Comparison of ENCODE assay signal across 8 mouse cellular contexts in the genomic region with DNA sequence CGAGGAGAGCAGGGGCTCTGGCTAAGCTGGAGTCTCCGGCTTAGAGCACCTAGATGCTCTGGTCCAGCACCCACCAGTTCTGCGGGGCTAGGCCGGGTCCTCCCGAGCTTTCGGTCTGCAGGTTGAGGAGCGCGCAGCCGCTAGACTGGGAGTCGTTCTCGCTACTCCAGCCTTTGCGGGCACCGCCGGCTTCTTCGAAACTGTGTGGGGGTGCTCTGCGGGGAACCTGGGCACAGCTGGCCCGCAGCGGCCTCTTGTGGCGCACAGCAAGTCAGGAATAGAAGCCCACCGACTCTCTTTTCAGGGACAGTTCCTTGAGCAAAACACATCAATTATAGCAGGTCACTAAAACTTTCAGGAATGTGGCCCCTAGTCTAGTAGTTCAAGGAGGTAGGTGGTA. TPM values are rescaled to one million over a fixed set of nuclear protein-coding genes. Genes with fewer than 3 reads are reported as not detected.
DNase-seq lines count a peak whose midpoint lies in the region; ATAC-seq and TF ChIP-seq lines count a peak whose summit lies in the region.

No protein-coding gene starts in this region.

- H3K9ac ChIP-seq in kidney, embryonic 14.5 days (ENCODE audit: low read depth, low read length): peak overlapping the region; percentile 42; the same call in 1 of the 2 replicates
- H3K9ac ChIP-seq in liver, embryonic 11.5 days (ENCODE audit: low read depth, low read length): no peak overlapping the region

- H3K27me3 ChIP-seq in kidney, embryonic 14.5 days (ENCODE audit: control insufficient read depth, insufficient read depth, low read length): peaks cover 41% of the 10 kb centered on the region
- peaks cover 72% of the 10 kb centered on the region for H3K27me3 ChIP-seq in liver, embryonic 11.5 days (replicated peaks; ENCODE audit: control insufficient read depth, insufficient read depth, low read length)
- H3K27me3 ChIP-seq in small intestine, adult 2 months (ENCODE audit: control insufficient read depth, insufficient read depth, low read length): peaks cover 37% of the 10 kb centered on the region

- 1% methylated on average over 20 of the region's 20 CpGs for WGBS in kidney, embryonic 14.5 days
- 4% methylated on average over 20 of the region's 20 CpGs for WGBS in liver, embryonic 11.5 days
- 3% methylated on average over 20 of the region's 20 CpGs for WGBS in small intestine, adult 2 months

- peaks cover 10% of the 10 kb centered on the region; the same call in 1 of the 2 replicates for H3K4me1 ChIP-seq in kidney, embryonic 14.5 days (ENCODE audit: control insufficient read depth, insufficient read depth, low read length)
- peaks cover 2% of the 10 kb centered on the region; the same call in 1 of the 2 replicates for H3K4me1 ChIP-seq in bone marrow macrophage, adult 2 months (ENCODE audit: control insufficient read depth, insufficient read depth, low read length)
- H3K4me1 ChIP-seq in liver, embryonic 11.5 days (replicated peaks; ENCODE audit: control insufficient read depth, insufficient read depth, low read length): peaks cover 10% of the 10 kb centered on the region
- peaks cover 19% of the 10 kb centered on the region for H3K4me1 ChIP-seq in small intestine, adult 2 months (ENCODE audit: control insufficient read depth, insufficient read depth, insufficient read length, low read length)

- no peak for DNase-seq in kidney, adult 8-10 months
- DNase-seq in heart, postnatal 10 days: peak; percentile 55 to 56
- no peak for DNase-seq in liver, embryonic 11.5 days (ENCODE audit: low spot score)
- DNase-seq in frontal cortex, adult 2 months (ENCODE audit: extremely low spot score in 1 of 2, low spot score in 1 of 2): no peak

- ATAC-seq in kidney, embryonic 14.5 days (ENCODE audit: low FRiP score, low TSS enrichment): no peak
- ATAC-seq in liver, embryonic 11.5 days (replicated peaks; ENCODE audit: low FRiP score): no peak
- no peak for ATAC-seq in cerebellum, adult (ENCODE audit: insufficient number of reproducible peaks, low FRiP score, low TSS enrichment)

- H3K9me3 ChIP-seq in kidney, embryonic 14.5 days (ENCODE audit: control insufficient read depth, low read length): no peaks in the 10 kb centered on the region
- H3K9me3 ChIP-seq in liver, embryonic 11.5 days (ENCODE audit: control insufficient read depth, low read length): no peaks in the 10 kb centered on the region

- no peaks in the 10 kb centered on the region for H3K36me3 ChIP-seq in kidney, embryonic 14.5 days (ENCODE audit: control insufficient read depth, insufficient read depth, low read length)
- no peaks in the 10 kb centered on the region for H3K36me3 ChIP-seq in liver, embryonic 11.5 days (ENCODE audit: control insufficient read depth, insufficient read depth, low read length)
- H3K36me3 ChIP-seq in small intestine, adult 2 months (ENCODE audit: control insufficient read depth, insufficient read depth, low read length): no peaks in the 10 kb centered on the region

- no peak overlapping the region for H3K27ac ChIP-seq in kidney, embryonic 14.5 days (ENCODE audit: low read depth, low read length)
- H3K27ac ChIP-seq in bone marrow macrophage, adult 2 months (ENCODE audit: insufficient read depth, low read depth, low read length): no peak overlapping the region
- H3K27ac ChIP-seq in liver, embryonic 11.5 days (ENCODE audit: low read depth, low read length): no peak overlapping the region
- no peak overlapping the region for H3K27ac ChIP-seq in small intestine, adult 2 months (ENCODE audit: insufficient read depth, low read depth, low read length)

- TF ChIP-seq CTCF in bone marrow macrophage, adult 2 months (IDR thresholded peaks at IDR 0.05; ENCODE audit: low read depth, low read length): peak; percentile 17; the same call in 1 of the 2 replicates
- TF ChIP-seq CTCF in small intestine, adult 2 months (IDR thresholded peaks at IDR 0.05; ENCODE audit: extremely low read depth, insufficient read length, insufficient replicate concordance, low read depth, low read length): peak; percentile 50; the same call in 1 of the 2 replicates

- peak overlapping the region; percentile 36 for H3K4me3 ChIP-seq in kidney, embryonic 14.5 days (ENCODE audit: low read length)
- H3K4me3 ChIP-seq in bone marrow macrophage, adult 2 months (ENCODE audit: insufficient read depth, low read length): no peak overlapping the region; the same call in 1 of the 2 replicates
- H3K4me3 ChIP-seq in liver, embryonic 11.5 days (ENCODE audit: low read depth, low read length): peak overlapping the region; percentile 25
- peak overlapping the region; percentile 32 for H3K4me3 ChIP-seq in small intestine, adult 2 months (ENCODE audit: low read depth, low read length)

- TF ChIP-seq POLR2A in bone marrow macrophage, adult 2 months (IDR thresholded peaks at IDR 0.05; ENCODE audit: borderline replicate concordance, low read depth, low read length): no peak
- no peak for TF ChIP-seq POLR2A in small intestine, adult 2 months (IDR thresholded peaks at IDR 0.05; ENCODE audit: low read depth, low read length)

- intact Hi-C loops in heart, postnatal 10 days (cut with DNase I): no loop called here

- peak overlapping the region; percentile 59 for H3K4me2 ChIP-seq in kidney, embryonic 14.5 days (replicated peaks; ENCODE audit: low read depth, low read length)
- H3K4me2 ChIP-seq in liver, embryonic 11.5 days: peak overlapping the region; percentile 38

RNA-seq across cellular contexts. Expression of a gene that starts 3.5 kb away (rescaled TPM):
- 3.5 and 5.3 TPM in 2 replicates for polyA plus RNA-seq in kidney, embryonic 14.5 days (2014; fragmentation: Nextera tagmentation; extraction: Ambion mirVana)
- 0.47 and 1.3 TPM in 2 replicates for polyA plus RNA-seq in bone marrow macrophage, adult 2 months (2012; ENCODE audit: insufficient read depth, insufficient read length, missing spikeins)
- total RNA-seq in heart, postnatal 10 days (2021): 10 to 100 TPM; 51.9 to 57.2 TPM
- 1.8 and 1.9 TPM in 2 replicates for polyA plus RNA-seq in liver, embryonic 11.5 days (2014; fragmentation: Nextera tagmentation; extraction: Ambion mirVana)
- 35.1 and 45.3 TPM in 2 replicates for polyA plus RNA-seq in small intestine, adult 2 months (2012; rRNA removed)
- polyA plus RNA-seq in frontal cortex, adult 2 months (2012; rRNA removed): 15.8 and 15.9 TPM in 2 replicates

RNA-seq across cellular contexts. Expression of a gene that starts 4.3 kb away (rescaled TPM):
- polyA plus RNA-seq in kidney, embryonic 14.5 days (2014; fragmentation: Nextera tagmentation; extraction: Ambion mirVana): 0.09 and 0.24 TPM in 2 replicates
- 0.21 TPM in 1 of 2 replicates, not detected in the other for polyA plus RNA-seq in bone marrow macrophage, adult 2 months (2012; ENCODE audit: insufficient read depth, insufficient read length, missing spikeins)
- total RNA-seq in heart, postnatal 10 days (2021): 1 to 10 TPM; 2.2 to 2.6 TPM
- not detected in 2 replicates for polyA plus RNA-seq in liver, embryonic 11.5 days (2014; fragmentation: Nextera tagmentation; extraction: Ambion mirVana)
- polyA plus RNA-seq in small intestine, adult 2 months (2012; rRNA removed): 0.08 and 0.30 TPM in 2 replicates
- polyA plus RNA-seq in frontal cortex, adult 2 months (2012; rRNA removed): 2.6 and 3.5 TPM in 2 replicates

RNA-seq across cellular contexts. Expression of a gene that starts 10.8 kb away (rescaled TPM):
- polyA plus RNA-seq in kidney, embryonic 14.5 days (2014; fragmentation: Nextera tagmentation; extraction: Ambion mirVana): 110 and 127 TPM in 2 replicates
- polyA plus RNA-seq in bone marrow macrophage, adult 2 months (2012; ENCODE audit: insufficient read depth, insufficient read length, missing spikeins): 32.9 and 38.4 TPM in 2 replicates
- 100 to 1,000 TPM; 243 to 255 TPM for total RNA-seq in heart, postnatal 10 days (2021)
- polyA plus RNA-seq in liver, embryonic 11.5 days (2014; fragmentation: Nextera tagmentation; extraction: Ambion mirVana): 57.3 and 64.9 TPM in 2 replicates
- polyA plus RNA-seq in small intestine, adult 2 months (2012; rRNA removed): 143 and 197 TPM in 2 replicates
- polyA plus RNA-seq in frontal cortex, adult 2 months (2012; rRNA removed): 30.8 and 42.7 TPM in 2 replicates

RNA-seq across cellular contexts. Expression of a gene that starts 41.0 kb away (rescaled TPM):
- polyA plus RNA-seq in kidney, embryonic 14.5 days (2014; fragmentation: Nextera tagmentation; extraction: Ambion mirVana): 36.3 and 51.8 TPM in 2 replicates
- 23.4 and 25.1 TPM in 2 replicates for polyA plus RNA-seq in bone marrow macrophage, adult 2 months (2012; ENCODE audit: insufficient read depth, insufficient read length, missing spikeins)
- total RNA-seq in heart, postnatal 10 days (2021): 10 to 100 TPM; 10.3 to 14.6 TPM
- polyA plus RNA-seq in liver, embryonic 11.5 days (2014; fragmentation: Nextera tagmentation; extraction: Ambion mirVana): 36.0 and 37.7 TPM in 2 replicates
- 34.9 and 46.1 TPM in 2 replicates for polyA plus RNA-seq in small intestine, adult 2 months (2012; rRNA removed)
- 15.0 TPM in 2 replicates for polyA plus RNA-seq in frontal cortex, adult 2 months (2012; rRNA removed)

Comparison
In these comparisons a context has a peak if more than half of its experiments do, and no peak if none do; other contexts are left out.
1. DNase-seq: peak in heart, postnatal 10 days (2 of 2); none in kidney, adult 8-10 months (0 of 2), liver, embryonic 11.5 days (single experiment) and frontal cortex, adult 2 months (0 of 2).